Mouse (Mus musculus): ENCODE data around the gene Pcbd1. TPM values are rescaled to one million over a fixed set of nuclear protein-coding genes. Genes with fewer than 3 reads are reported as not detected.
"Not testable (repeated sequence)": the region's sequence is repeated elsewhere in the genome, so short reads cannot be mapped to it uniquely, and the experiment has no call there.

The Pcbd1 gene
- polyA plus RNA-seq, 1 experiment = 22.7 TPM

DNA sequence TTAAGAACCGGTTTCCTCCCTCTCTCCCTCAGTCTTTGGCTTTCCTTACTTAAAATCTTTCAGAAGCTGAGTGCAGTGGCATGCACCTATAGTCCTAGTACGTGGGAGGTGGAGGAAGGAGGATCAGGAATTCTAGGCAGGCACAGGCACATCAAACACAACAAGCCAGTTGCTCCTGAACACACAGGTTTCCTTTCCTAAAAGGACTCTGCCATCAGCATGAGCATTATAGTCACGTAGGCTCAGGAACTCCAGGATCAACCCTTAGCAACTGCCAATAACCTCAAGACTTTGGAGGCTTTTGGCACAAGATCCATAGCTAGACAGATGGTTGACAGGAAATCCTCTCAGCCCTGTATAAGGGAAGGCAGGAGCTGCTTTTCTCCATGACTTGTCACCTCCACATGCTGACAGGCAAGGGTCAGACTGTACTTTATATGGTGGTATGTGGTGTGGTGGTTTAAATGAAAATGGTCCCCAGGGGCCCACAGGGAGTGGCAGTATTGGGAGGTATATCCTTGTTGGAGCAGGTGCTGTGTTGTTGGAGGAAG is 14.5 kb downstream of the Pcbd1 start:
- no peak for DNase-seq (ENCODE audit: low spot score)

DNA sequence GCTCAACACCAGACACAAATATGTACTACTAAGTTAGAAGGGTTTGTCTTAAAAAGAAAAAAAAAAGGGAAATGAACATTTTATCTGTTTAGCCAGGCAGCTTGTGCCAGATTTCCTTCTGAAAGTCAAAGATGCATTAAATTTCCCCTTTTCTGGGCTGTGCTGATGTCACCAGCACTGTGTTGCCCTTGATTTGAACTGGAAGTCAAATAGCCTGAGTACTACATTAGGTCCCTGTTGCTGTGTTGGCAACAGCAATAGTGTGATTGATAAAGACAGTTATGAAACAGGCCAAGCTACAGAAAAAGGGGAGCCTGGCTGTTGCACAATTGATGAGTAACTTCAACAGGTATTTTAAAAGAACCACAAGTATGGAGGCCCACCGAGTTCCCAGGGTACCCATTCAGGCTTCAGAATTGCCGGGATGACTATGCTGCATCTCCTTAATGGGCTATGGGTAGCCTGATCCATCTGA is 25.2 kb downstream of the Pcbd1 start:
- DNase-seq (ENCODE audit: low spot score) = no peak

DNA sequence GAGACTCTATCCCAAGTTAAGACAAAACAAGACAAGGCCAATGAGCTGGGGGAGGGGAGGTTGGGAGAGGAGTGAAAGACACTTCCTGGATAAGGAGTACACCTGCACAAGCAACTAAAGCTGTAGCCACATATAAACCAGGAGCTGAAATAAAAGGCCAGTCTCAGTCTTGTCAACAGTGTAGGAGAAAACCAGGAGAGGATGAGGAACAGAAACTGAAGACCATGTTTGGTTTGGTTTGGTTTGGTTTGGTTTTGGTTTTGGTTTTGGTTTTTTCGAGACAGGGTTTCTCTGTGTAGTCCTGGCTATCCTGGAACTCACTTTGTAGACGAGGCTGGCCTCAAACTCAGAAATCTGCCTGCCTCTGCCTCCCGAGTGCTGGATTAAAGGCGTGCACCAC is 32.6 kb downstream of the Pcbd1 start:
- DNase-seq (ENCODE audit: low spot score) = not testable (repeated sequence)

DNA sequence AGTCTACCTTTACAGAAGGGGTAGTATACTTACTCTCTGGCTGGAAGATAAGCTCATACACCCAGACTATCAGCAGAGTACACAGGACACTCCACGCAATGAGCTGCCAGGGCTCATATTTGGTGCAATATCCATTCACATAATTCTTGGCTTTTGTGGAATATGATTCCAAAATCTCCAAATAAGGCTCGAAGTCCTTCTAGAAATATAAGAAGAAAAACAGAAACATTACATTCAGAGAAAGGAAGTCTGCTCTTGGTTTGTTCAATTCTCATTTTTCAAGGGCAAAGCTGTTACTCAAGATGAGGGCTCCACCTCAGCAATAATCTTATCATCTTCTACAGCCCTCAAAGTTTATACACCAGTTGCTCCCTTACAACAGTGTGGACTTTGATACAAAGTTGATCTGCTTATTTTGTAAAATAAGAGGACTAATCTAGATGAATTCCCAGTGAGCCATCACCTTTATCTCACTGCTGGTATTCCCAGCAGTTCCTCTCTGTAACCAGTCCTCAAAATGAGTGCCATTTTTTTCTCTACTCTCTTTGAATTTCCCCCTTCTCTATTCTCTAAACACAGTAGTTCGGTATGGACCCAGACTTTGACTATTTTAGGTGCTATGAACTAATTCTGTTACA is 34.3 kb downstream of the Pcbd1 start:
- no peak for DNase-seq (ENCODE audit: low spot score)

DNA sequence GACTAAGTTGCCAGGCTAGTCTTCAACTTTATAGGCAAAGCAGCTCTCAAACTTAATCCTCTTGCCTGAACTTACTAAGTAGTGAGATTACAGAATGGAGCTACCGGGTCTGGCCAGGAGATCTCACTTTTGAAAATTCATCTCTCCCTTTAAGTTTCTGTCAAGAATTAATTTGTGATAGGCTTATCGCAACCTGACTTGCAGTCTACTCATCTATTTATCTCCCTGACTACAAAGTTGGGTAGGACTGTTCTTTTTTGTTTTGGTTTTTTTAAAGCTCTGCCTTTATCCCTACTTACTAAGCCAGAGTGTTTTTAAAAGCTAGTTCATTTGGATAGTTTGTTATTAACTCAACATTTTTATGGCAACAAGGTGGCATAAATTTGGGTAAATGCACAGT is 35.3 kb downstream of the Pcbd1 start:
- DNase-seq (ENCODE audit: low spot score) = no peak

DNA sequence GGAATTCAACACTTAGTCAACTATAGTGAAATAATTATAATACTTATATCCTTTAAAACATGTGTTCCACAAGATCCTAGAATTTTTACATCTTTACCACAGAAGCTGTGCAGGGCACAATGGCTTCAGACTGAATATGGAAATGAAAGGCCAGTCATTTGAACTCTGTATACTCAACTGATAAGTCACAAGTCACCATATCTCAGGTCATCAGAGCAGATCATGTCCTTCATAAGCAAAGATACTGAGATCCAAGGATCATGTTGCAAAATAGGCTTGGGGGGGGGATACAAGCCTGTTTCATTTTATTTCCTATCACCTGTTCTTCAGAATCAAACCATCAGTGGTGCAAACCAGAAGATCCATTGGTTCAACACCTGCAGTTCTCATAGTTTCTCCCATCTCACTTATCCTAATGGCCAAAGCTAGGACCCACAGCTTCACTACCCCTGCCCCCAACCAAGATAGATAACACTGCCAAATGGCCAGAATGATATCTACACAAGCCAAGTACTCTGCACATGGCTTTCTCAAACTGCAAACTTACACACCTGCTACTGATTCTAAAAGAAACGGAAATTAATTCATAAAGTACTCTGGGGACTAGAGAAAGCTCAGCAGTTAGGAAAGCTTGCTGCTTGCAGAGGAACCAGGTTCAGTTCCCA is 39.7 kb downstream of the Pcbd1 start:
- DNase-seq (ENCODE audit: low spot score) = no peak

DNA sequence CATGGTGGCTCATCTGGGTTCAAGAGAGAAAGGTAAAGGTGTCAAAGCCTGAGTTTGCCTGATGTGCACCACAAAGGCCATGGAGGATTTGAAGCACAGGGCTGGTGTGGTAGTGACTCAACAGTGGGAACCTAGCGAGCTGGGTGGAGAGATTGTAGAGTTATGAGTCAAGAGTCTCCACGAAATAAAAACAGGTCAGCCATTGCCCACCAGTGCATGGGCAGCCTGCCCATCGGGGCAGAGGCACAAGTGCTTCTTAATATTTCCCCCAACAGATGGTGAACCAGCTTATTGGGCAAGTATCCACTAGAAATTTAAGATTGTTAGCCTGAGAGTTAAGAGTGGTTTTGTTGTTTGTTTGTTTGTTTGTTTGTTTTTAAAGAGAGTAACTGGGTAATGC is 41.8 kb downstream of the Pcbd1 start:
- no peak for DNase-seq (ENCODE audit: low spot score)

DNA sequence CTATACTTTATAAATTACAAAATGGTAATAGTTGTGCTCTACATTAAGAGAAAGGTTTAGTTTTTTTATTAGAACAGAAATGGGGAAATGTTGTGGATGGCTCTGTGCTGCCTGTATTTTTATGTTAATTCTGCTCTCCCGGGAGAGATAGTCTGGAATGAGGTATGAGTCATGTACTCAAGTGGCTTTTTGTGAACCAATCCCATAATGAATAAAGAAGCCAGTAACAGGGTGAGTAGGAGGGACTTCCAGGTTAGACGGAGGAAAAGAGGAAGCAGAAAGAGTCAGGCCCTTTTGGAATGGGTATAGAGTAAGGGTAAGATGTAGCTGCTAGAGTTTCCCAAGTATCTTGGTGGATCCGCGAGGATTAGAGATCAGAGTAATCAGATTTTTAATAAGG is 44.9 kb downstream of the Pcbd1 start:
- no peak for DNase-seq (ENCODE audit: low spot score)

DNA sequence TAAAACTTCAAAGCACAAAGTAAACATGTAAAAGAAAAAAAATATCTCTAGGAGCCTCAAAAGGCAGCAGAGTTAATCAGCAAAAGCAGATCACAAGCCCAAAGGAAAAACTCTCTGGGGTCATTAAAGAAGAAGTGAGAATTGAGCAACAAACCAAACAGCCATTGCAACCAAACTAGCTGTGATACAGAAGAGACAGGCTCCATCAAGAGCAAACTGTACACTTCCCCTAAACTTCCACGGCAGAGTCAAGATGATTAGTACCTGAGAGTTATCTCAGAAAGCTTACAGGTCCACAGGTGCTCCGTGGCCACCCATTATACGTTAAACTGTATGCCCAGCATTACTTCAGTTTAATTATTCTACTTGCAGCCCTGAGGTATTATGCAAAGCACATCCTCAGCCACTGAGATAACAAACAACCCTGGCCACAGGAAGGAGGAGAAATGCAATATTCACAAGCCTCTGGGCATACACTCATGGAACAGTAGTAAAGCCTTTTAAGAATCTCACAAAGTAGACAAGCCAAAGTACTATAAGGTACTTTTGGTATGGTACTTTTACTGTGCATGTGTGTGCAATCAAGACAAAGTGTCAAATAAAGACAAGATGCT is 46.2 kb downstream of the Pcbd1 start:
- no peak for DNase-seq (ENCODE audit: low spot score)

DNA sequence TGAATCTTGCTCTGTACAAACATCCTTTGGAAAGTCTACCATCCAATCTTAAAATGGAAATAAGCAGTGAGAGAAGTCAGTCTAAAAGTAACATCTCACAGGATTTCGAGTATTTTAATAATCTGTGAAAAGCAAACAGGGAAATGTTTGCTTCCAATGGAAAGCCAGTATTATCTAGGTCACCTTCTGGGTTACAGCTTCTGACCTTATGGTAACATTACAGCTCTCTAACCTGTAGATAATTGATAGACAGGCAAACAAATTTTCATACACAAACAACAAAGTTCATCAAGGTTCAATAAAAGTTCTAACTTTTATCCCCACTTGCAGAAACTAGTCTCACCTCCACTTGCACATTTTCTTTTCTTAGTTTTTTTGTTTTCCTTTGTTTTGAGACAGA is 48.4 kb downstream of the Pcbd1 start:
- DNase-seq (ENCODE audit: low spot score) = no peak

DNA sequence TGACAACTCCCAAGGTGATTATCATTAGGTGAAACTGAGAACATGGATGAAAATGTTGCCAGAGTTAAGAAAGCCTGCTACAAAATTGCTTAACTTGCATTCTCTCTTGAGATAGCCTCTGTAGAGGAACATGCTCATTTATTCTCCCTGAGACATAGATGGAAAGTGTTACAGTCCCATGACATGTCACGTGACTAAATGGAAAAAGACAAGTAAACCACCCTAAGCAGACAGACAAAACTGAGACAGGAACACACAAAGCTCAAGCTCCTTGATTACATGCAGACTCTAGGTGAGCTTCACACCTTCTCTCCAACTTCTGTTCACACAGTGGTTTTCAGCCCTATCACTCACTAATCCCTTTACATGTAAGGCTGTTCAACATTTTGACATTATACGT is 54.2 kb downstream of the Pcbd1 start:
- DNase-seq (ENCODE audit: low spot score) = no peak

Other genes with a start within 250 kb of the Pcbd1 start
- gene Sgpl1, start 58.4 kb downstream of the Pcbd1 start, polyA plus RNA-seq (2012; rRNA removed) = 197 and 200 TPM in 2 replicates
- gene Tbata, start 82.6 kb downstream of the Pcbd1 start, polyA plus RNA-seq (2012; rRNA removed) = 0.58 and 0.91 TPM in 2 replicates
- 1.3 and 1.9 TPM in 2 replicates for gene Adamts14, start 184.1 kb downstream of the Pcbd1 start, polyA plus RNA-seq (2012; rRNA removed)
- gene Prf1, start 208.5 kb downstream of the Pcbd1 start, polyA plus RNA-seq (2012; rRNA removed) = 0.74 and 0.94 TPM in 2 replicates